Mouse (Mus musculus): ENCODE measurements at regions not wholly inside any gene's neighbourhood (a gene's known extent, or its start where the extent isn't known, plus 50 kb on each side); places are given as distances from the start of the nearest gene placed in this dataset.

DNA sequence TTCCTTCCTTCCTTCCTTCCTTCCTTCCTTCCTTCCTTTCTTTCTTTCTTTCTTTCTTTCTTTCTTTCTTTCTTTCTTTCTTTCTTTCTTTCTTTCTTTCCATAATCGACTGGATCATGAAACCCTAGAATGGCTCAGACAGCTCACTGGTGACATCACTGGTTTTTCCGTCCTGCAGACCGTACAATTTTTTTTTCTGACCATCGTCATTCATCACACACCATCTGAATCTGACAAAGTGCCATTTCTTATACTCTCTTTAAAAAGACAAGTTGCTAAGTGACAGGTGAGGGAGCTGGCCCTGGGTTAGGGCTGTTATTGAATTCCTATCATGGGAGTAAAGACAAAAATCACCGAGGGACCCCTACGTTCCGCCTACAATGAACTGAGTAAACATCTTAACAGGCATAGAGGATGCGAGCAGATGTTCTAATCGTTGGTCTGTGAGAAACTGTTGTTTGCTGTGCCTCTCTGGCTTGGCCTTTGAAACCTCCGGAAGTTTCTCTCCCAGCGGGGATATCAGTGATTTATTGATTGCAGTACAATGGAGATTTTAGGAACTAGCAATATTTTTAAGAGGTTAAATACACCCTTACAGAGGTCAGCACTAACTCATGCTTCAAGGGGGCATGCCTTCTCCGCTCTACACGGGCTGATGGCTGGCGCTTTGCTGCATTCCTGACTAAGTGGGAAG, 192.6 kb upstream of the Gm5148 start:
- peak; percentile 62 for DNase-seq (ENCODE audit: low spot score)

DNA sequence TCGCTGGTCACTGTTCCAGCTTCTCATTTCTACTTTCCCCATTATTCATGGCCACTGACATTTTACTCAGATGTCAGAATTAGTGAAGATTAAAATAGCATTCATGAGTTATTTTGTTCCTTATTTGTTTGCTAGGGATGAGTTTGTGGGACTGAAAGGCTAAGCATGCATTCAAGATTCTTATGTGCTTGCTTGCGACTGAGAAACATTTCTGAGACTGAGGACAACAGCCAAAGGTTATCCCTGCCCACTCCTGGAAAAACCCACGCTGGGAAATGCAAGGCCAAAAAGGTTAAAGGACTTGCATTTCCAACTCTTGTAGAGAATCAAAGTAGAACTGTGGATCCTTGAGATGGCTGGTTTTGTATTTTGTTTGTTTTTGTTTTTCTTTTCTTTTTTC, 192.0 kb upstream of the Gm5148 start:
- DNase-seq (ENCODE audit: low spot score) = no peak

DNA sequence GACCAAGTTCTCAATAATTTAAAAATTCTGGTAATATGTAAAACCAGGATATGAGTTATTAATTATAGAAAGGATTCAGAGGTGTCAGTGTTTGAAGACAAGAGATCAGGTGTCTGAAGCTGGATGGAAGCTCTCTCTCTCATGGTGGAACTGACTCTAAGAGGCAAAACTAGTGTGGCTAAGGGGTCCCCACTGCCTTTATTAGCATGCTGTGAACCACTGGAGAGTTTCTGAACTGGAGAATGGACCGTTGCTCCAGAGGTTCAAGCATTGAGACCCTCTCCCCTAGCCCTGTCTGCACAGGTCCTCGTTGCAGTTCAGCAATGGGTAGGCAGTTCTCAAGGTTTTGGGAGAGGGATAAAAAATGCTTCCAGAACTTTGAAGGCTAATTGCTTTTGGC, 191.4 kb upstream of the Gm5148 start:
- no peak for DNase-seq (ENCODE audit: low spot score)

DNA sequence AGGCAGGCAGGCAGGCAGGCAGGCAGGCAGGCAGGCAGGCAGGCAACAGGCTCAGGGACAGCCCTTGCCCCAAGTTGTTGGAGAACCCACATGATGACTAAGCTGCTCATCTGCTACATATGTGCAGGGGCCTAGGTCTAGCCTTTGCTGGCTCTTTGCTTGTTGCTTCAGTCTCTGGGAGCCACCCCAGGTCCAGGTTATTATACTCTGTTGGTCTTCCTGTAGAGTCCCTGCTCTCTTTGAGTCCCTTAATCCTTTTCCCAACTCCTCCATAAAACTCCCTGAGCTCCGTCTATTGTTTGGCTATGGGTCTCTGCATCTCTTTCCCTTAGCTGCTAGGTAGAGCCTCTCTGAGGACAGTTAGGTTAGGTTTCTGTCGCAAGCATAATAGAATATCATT, 189.8 kb upstream of the Gm5148 start:
- DNase-seq (ENCODE audit: low spot score) = no peak

DNA sequence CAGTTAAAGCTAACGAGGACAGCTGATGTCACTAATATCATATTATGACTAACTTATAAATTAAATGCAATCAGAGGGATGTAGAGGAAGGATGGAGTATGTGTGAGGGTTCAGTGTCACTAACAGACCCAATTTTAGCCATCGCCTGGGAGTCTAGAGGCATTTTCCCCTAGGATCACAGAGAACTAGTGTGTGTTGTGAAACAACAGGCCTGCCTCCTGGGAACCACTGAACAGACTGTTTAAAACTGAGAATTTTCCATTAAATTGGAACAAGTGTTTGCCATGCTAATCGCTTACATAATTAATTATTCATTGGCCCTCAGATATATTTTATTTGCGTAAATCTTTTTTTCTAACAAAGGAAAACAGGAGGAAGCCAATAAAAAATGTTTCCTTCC, 185.5 kb upstream of the Gm5148 start:
- DNase-seq (ENCODE audit: low spot score) = no peak

DNA sequence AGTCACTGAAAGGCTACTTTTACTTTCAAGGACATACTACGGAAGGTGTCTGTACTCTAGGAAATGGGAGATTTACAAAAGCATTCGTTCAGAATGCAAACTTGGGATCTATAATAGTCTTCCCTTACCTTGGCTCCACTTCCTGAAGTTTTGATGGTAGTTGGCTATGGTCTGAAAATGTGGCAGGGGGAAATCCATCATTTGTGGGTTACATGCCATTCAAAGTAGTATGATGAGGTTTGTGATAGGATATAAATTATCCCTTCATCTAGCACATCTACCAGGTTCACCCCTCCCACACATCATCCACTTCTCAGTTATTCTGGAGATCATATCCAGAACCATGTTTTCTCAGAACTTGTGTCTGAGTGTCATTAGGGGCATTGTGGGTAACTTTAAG, 184.7 kb upstream of the Gm5148 start:
- DNase-seq (ENCODE audit: low spot score) = no peak

DNA sequence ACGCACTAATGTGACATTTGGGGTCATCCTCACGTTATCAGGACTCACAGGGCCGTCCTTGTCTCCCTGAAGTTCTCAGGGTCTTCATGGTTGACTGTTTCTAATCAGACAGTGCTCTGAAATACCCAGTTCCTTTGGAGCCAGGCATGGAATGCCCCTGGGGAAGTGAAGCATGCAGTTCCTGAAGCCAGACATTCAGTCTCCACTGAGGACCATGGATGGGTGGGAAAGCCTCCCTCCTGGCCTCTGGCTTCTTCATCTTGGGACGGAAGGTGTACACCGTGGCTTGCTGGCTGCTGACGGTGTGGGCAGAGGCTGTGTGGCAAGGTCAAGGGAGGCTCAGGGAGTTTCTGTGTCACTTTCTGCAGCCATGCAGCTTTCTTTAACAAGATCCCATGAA, 184.2 kb upstream of the Gm5148 start:
- DNase-seq (ENCODE audit: low spot score) = no peak

DNA sequence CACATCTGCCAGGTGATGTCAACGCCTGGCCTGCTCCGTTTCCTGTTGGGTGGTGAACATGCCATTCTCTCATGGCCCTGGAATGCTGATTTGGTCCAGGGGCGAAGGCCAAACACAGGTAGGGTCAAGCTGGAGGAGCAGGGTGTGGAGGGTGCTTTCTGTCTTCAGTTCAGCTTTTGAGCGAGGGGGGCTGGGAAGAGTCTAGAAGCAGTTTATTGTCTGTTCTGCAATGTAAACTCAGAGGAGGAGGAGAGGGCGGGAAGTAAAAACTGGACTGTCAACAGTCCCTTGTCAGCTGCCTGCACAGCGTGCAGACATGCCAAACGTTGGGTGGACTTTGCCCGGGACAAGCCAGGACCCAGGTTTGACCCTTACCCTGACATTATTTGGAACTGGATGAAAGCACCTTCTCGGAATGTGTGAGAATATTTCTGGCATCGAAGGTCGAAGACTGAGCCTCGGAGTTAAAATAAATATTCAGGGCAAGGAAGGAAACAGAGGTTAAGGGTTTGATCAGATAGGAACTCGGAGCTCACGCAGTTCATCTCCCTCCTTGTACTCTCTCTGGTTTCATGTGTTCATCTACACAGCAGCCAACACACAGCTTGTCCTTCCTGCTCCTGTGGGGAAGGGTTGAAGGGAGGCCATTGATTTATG, 183.3 kb upstream of the Gm5148 start:
- DNase-seq (ENCODE audit: low spot score) = peak; percentile 94

DNA sequence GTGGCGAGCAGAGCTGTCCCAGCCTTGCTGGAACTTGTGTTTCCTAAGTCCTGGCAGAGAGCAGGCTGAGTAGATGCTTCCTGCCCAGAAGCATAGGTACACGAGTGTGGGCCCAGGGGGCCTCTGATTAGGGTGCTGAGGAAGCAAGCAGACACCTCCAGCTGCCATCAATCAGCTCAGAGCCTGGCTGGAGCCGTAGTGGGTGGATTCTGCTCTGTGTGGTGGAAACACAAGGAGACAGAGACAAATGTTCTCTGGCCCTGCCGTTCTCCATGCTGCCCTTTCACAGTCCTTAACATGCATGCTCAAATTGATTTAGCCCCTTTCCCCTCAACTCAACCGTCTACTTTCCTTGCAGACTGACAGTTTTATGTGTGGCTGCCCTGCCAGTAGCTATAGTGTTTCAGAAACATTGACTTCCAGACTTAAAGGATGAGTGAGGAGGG, 182.5 kb upstream of the Gm5148 start:
- peak; percentile 73 for DNase-seq (ENCODE audit: low spot score)

DNA sequence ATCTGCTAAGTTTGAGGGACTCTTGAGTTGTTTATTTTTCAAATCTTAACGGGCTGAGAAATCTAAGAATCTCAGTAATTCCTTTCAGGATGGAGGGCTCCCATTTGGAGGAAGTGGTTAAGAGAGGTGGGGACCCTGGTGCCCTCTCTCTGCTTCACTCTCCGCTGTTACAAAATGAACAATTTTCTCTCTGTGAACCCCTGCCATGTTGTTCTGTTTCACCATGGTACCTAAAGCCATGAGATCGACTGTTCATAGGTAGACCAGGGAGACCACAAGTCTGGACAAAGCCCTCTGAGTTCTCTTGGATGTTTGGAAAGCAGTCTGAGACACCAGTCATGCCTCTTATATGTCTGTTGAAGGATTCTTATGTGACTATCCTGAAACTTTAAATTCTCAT, 179.9 kb upstream of the Gm5148 start:
- DNase-seq (ENCODE audit: low spot score) = no peak

DNA sequence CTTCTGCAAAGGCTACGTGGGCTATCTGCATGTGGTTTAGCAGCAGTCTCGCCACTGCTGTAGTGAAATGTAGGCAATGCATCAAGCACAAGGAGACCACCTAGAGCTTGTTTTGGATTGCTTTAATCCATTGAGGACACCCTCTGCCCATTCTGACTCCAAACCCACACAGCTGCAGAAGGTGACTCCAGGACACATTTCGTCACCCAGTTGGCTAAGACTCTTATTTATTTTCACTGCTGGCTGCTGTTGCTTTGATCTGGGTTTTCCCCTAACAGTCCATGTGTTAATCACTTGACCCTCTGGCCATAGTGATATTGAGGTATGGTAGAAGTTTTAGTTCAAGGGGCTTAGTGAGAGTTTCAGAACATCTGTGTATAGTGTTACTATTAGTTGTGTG, 179.2 kb upstream of the Gm5148 start:
- no peak for DNase-seq (ENCODE audit: low spot score)

DNA sequence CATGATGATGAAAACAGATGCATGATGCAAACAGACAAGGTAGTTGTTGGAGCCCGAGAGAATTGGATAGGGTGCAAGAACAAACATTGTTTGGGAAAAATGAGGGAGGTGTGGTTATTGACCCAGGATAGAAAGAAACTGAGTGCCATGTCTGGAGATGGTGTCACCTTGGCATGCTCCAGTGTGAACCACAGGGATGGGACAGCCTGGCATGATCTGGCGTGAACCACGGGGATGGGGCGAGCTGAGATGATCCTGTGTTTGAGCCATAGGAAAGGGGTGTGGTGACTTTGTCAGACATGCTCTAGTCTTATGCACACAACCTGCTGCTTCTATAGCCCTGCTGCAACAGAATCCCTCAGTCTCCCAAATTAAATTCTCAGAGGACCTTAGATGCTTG, 178.7 kb upstream of the Gm5148 start:
- DNase-seq (ENCODE audit: low spot score) = no peak

DNA sequence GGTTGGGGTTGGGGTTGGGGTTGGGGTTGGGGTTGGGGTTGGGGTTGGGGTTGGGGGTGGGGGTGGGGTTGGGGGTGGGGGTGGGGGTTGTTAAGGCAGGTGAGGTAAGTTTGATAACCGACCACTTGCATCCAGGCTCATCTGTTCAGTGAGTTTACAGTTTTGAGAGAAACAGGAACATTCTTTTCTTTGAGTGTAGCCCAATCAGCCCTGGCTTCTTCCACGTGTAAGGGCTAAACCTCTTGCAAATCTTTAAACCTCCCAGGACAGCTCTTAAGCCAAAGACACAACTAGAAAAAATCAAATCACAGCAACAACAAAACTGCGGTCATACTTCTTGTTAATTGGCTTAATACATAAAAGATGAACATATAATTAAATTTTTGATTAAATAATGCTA, 173.1 kb upstream of the Gm5148 start:
- DNase-seq (ENCODE audit: low spot score) = no peak

DNA sequence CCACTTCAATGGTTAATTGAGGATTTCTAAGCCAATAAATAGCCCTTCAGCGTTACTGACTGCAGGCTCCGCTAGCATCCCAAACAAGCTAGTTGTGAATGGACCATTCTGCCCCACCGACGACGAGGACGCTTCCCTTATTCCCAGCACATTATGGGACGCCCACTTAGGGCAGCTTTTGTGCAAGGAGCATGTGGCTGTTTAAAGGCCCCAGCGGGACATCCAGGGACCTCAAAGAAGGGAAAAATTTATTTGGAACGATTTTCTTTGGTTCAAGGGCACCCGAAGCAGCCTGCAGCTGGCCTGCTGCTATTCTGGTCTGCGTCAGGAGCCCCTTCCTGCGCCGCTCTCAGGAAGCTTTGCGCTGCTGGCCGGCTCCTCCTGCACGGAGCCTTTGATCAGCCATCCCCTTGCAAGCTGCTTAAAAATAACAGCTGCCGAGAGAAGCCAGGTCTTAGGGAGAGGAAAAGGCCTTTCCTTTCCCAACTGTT, 172.6 kb upstream of the Gm5148 start:
- DNase-seq (ENCODE audit: low spot score) = peak; percentile 50

DNA sequence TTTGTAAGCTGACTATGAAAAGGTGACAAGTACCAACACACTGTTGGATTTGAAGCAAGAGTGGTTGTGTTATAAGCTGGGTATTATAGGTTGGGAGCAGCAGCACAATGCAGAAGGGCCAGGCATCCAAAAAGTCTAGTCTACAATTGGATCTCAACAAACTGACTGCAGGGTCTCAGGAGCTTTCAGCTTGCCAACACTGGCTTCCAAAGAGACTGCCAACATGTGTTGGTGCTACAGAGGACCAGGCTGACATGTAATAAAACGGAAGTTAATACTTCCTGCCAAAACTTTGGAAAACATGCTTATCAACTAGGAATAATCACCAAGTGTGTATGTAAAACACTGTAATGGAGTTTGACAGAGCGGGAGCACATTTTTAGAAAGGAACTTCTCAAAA, 170.3 kb upstream of the Gm5148 start:
- DNase-seq (ENCODE audit: low spot score) = no peak

DNA sequence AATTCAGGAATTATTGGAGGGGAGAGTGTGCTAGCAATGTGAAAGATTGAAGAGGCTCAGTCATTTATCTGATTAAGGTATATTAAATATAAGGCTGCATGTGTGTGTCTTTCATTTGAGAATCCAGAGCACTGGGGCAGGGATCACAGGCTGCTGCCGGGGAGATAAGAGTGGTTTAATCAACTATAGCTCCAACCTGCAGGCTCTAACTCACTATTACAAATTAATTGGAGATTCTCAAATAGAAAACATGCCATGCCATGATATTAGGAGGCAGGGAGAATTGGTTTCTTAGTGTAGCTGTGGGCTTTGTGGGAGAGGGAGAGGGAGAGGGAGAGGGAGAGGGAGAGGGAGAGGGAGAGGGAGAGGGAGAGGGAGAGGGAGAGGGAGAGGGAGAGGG, 165.9 kb upstream of the Gm5148 start:
- DNase-seq (ENCODE audit: low spot score) = no peak

DNA sequence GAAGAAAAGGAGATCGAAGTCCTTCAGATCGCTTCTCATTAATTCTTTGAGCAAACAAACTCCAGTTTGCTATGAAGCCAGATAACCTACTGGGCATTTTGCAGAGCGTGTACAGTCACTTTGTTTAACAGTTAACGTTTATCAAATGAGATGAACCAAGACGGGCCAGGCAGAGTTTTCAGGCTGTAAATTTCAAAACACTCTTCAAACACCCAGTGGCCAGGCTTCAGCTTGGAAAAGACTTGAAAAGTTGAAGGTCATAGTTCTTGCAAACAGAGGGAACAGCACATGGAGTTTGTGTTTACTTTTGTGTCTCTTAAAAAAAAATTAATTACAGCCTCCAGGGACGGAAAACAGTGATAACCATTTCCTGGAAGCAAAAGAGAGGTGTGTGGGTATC, 164.2 kb upstream of the Gm5148 start:
- peak; percentile 58 for DNase-seq (ENCODE audit: low spot score)

DNA sequence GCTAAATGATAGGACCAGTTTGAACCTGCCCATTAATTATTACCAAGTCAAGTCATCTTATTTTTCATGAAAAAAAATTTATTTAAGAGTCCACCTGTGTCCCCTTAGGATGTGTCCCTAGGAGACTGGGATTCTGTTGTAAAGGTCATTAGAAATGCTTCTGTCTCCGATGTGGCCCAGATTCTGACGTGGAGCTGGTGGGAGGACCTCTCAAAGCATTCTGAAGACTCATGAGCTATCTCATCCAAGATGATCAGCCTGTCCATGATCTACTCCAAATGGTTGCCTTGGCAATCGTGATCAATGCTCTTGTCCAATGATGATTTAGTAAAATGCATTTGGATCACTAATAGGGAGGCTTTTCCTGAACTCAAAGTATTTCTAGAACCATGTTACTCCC, 163.4 kb upstream of the Gm5148 start:
- DNase-seq (ENCODE audit: low spot score) = no peak

DNA sequence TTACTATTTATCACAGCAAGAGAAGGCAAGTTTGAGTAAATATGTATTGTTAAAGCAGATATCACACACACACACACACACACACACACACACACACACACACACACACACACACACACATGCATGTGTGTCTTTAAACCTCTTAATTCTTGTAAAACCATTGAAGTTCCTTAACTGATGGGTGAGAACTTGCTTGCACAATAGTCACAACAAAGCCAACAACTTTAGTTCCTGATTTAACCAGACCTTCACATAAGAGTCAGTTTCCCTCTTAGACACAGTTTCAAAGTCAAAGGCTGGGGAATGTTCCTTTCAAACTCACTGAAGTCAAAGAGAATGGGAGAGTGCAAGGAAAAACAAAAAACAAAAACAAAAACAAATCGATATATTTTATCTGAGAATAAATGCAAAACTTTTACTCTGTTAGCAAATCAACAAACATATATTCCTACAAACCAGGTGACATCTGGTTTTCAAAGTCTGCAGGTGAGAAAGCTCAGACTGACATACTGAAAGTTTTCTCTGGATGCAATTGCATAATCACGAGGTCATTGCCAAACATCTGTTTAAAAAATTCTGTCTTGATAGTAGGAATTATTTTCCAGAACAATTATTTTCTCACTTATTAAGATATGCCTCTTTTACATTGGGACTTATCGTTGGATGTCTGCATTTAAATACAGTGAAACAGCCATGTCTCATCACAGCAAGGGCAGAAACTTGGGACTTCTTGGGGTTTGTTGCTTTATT, 162.6 kb upstream of the Gm5148 start:
- no peak for DNase-seq (ENCODE audit: low spot score)

DNA sequence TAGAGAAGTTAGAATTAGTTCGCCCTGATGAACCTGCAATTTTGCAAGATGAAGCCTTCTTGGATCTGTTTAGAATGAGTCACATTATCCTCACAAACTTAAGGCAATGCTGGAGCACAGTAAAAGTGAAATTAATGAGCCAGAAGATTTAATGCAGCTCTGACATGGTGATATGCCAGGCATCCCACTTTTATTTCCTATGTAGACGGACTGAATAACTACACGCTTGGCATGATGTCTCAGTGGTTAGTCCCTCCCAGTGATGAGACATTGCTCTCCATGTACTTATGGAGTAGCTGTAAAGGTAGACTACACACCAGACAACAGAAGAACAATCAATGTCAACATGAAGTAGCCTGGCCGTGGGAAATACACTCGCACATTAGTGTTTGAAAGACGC, 161.5 kb upstream of the Gm5148 start:
- no peak for DNase-seq (ENCODE audit: low spot score)

DNA sequence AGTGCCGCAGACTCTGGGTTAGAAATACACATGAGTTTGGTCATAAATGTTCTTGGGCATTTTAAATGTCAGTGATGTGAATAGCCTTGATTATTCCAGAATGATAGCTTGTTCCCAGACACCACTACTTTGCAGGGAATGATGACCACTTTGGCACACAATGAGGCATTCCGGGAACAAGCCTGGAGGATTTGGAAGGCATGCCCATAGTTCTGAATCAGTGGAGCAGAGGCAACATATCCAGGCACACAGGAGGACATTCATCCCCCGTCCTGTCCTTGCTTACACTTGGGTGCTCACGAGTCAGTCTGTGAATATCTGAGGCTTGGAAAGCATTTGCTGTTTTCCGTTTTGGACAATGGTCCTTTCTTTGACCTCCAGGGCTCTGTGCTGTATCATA, 158.1 kb upstream of the Gm5148 start:
- no peak for DNase-seq (ENCODE audit: low spot score)

DNA sequence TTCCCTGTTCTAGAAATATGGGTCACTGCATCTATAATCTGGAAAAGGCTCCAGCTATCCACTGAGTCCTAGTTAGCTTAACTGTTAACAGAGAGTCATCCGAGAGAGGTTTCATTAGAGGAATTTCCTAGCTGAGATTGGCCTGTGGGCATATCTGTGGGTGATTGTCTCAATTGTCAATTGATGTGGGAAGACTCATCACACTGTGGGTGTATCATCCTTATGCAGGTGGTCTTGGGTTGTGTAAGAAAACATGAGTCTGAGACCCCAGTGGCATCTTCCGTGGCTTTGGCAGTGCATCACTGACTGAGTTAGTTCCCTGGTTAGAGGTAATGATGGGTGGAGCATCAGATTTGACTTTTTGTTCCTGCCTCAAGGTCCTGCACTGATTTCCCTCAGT, 156.7 kb upstream of the Gm5148 start:
- DNase-seq (ENCODE audit: low spot score) = no peak

DNA sequence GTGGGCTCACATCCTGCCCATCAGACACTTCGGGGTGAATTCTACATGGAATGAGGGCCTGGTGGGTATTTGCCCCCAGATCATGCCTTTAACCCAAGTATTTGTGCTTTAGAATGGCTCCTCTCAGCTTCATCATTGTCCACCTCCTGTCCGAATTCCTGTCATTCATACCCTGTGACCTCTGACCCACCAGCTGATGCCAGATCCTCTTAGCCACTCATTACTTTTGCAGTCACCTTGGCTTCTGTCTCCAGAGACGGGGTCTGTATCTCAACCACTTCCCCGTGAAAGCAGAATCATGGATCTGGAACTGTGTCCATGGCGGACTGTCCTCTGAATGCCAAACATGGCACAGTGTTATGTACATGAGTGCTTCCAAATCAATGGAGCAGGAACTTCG, 154.8 kb upstream of the Gm5148 start:
- DNase-seq (ENCODE audit: low spot score) = no peak
